Mouse (Mus musculus) heart, adult 10 weeks (tissue): Measurements from ENCODE around the gene Rbfox3. TPM values are rescaled to one million over a fixed set of nuclear protein-coding genes. Genes with fewer than 3 reads are reported as not detected.

Experiments used
- polyA plus RNA-seq: library from polyadenylated mRNA; stranded (reverse); fragments of 350-450 nt; fragmentation: Illumina TruSeq; extraction: RNeasy Lipid Tissue Mini Kit (QIAGEN cat#74804); gene quantifications from one replicate; pipeline ENCODE4 v1.2.3, GENCODE M21; 2014; ENCODE audit warnings: low read depth, low replicate concordance

Rbfox3 gene
- polyA plus RNA-seq: not detected

DNA sequence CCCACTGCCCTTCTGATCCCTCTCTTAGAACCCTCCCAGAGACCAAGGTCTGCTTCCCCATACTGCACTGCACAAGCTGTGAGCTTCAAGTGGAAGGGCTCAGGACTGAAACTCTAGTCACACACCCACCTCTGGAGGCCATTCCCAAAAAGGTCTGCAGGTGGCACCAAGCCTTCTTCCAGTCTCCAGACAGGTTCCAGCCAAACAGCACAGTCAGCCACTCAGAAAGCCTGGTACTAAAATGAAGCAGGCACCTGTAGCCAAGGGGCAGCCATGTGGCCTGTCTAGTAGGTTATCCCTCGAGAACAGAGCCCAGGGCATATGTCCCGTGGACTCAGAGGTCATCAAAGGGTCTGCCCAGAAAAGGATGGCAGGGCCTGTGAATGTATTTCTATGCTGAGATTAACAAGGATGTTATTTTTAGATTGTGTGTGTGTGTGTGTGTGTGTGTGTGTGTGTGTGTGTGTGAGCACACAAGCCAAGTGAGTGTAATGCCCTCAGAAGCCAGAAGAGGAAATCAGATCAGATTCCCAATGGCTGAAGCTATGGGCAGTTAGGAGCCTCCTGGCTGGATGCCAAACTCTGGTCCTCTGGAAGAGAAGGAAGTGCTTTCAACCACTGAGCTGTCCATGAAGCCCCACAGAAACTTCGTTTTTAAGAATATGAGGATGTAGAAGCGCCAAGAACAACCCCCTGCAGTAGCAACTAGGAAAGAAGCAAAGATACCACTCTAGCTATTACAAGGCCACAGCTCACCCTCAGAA lies at the start of gene Rbfox3:
Rbfox3 (minus strand) TSS at position 291 of the 764 bp plus-strand sequence.

GRCm38 (mm10) chr11:118476396-118477373 lies 434.7 kb downstream of the Rbfox3 start, which contains the start of gene Engase:
Gene Engase (plus strand): TSS chr11:118476829.

Other genes starting within 250 kb of the Rbfox3 start
- not detected for gene Enpp7, start 76.6 kb upstream of the Rbfox3 start, polyA plus RNA-seq
- 2.5 TPM for gene Cbx2, start 111.4 kb upstream of the Rbfox3 start, polyA plus RNA-seq
- 4.6 TPM for gene Cbx8, start 129.4 kb upstream of the Rbfox3 start, polyA plus RNA-seq
- gene Cbx4, start 174.6 kb upstream of the Rbfox3 start, polyA plus RNA-seq: 5.9 TPM